Mouse (Mus musculus): ENCODE data around the gene Mmaa. TPM values are rescaled to one million over a fixed set of nuclear protein-coding genes. Genes with fewer than 3 reads are reported as not detected.
A peak's percentile ranks its signal among the peaks of the same experiment; 100 is the strongest.

Mmaa gene
- polyA plus RNA-seq, 1 experiment from 2014 or later: 10.0 TPM

DNA sequence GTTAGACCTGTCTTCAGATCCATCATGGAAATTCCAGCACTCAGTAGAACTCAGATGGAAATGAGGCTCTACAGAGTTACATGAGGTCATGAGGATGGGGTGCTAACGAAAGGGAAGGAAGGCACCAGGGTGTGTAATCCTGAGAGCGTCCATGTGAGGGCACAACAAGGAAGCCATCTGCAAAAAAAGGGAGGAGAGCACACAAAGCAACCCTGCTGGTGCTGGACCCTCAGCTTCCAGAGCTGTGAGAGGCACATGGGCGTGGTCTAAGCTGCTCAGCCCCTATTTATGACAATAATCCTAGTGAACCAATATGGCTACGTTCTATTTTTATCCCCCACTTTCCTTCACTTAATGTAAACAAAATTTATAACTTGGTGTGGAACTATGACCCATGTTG lies 22.1 kb downstream of the Mmaa start:
- TF ChIP-seq CTCF (IDR thresholded peaks at IDR 0.05; ENCODE audit: low read depth) (peak; percentile 18; the same call in 1 of the 2 replicates), EP300 (optimal IDR thresholded peaks at IDR 0.05) (no peak)
- Histone ChIP-seq H3K4me2 (replicated peaks; ENCODE audit: low read depth) (no peak overlapping the region), H3K9me3 (ENCODE audit: control insufficient read depth, low read length) (no peaks in the 10 kb centered on the region), H3K36me3 (ENCODE audit: control insufficient read depth, insufficient read depth, low read length) (peaks cover 12% of the 10 kb centered on the region), H3K4me3 (ENCODE audit: low read depth, low read length) (no peak overlapping the region), H3K27me3 (ENCODE audit: control insufficient read depth, insufficient read depth, low read length) (no peaks in the 10 kb centered on the region), H3K4me1 (replicated peaks; ENCODE audit: control insufficient read depth, insufficient read depth) (no peaks in the 10 kb centered on the region), H3K9ac (ENCODE audit: low read length) (no peak overlapping the region), H3K27ac (replicated peaks) (no peak overlapping the region)
- WGBS: 75% methylated on average over 4 of the region's 4 CpGs
- ATAC-seq (ENCODE audit: low FRiP score, low TSS enrichment) (no peak), DNase-seq (ENCODE audit: low spot score) (no peak)

DNA sequence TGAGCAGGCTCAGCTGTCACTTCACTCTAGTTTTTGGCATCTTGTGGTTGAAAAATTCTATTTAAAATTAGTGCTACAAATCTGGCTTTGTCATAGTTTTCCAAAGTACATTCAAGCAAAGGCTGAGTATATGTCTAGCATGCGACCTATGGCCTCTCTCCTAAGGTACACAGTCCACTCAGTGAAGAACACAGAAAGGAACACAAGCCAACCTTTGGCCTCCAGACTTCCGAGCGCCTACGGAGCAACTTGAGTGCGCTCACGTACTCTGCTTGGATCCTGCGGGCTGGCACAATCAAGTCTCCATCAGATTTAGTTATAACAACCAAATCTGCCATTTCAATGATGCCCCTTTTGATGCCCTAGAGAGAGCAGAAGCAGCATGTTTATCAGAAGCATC lies 25.8 kb downstream of the Mmaa start:
- Histone ChIP-seq H3K36me3 (ENCODE audit: control insufficient read depth, insufficient read depth, low read length) (peaks cover 15% of the 10 kb centered on the region), H3K27me3 (ENCODE audit: control insufficient read depth, insufficient read depth, low read length) (no peaks in the 10 kb centered on the region)
- no peak for ATAC-seq (ENCODE audit: low FRiP score, low TSS enrichment)

GRCm38 (mm10) chr8:79261920-79262319 lies 32.8 kb downstream of the Mmaa start:
- no peak for TF ChIP-seq EP300 (optimal IDR thresholded peaks at IDR 0.05)
- DNase-seq (ENCODE audit: low spot score) (no peak), ATAC-seq (ENCODE audit: low FRiP score, low TSS enrichment) (no peak)
- 79% methylated on average over 5 of the region's 5 CpGs for WGBS
- Histone ChIP-seq H3K27ac (replicated peaks) (no peak overlapping the region), H3K4me3 (ENCODE audit: low read depth, low read length) (no peak overlapping the region), H3K9ac (ENCODE audit: low read length) (no peak overlapping the region), H3K36me3 (ENCODE audit: control insufficient read depth, insufficient read depth, low read length) (no peaks in the 10 kb centered on the region), H3K4me1 (replicated peaks; ENCODE audit: control insufficient read depth, insufficient read depth) (no peaks in the 10 kb centered on the region), H3K4me2 (replicated peaks; ENCODE audit: low read depth) (no peak overlapping the region), H3K9me3 (ENCODE audit: control insufficient read depth, low read length) (no peaks in the 10 kb centered on the region), H3K27me3 (ENCODE audit: control insufficient read depth, insufficient read depth, low read length) (no peaks in the 10 kb centered on the region)

More for the DNA sequence above, 25.8 kb downstream of the Mmaa start:
- DNase-seq (ENCODE audit: low spot score): no peak
- Histone ChIP-seq H3K9ac (ENCODE audit: low read length) (no peak overlapping the region), H3K4me1 (replicated peaks; ENCODE audit: control insufficient read depth, insufficient read depth) (no peaks in the 10 kb centered on the region), H3K4me3 (ENCODE audit: low read depth, low read length) (no peak overlapping the region), H3K9me3 (ENCODE audit: control insufficient read depth, low read length) (no peaks in the 10 kb centered on the region), H3K4me2 (replicated peaks; ENCODE audit: low read depth) (no peak overlapping the region), H3K27ac (replicated peaks) (no peak overlapping the region)
- no peak for TF ChIP-seq CTCF (IDR thresholded peaks at IDR 0.05; ENCODE audit: low read depth)
- no peak for TF ChIP-seq EP300 (optimal IDR thresholded peaks at IDR 0.05)
- 94% methylated on average over 7 of the region's 7 CpGs for WGBS

DNA sequence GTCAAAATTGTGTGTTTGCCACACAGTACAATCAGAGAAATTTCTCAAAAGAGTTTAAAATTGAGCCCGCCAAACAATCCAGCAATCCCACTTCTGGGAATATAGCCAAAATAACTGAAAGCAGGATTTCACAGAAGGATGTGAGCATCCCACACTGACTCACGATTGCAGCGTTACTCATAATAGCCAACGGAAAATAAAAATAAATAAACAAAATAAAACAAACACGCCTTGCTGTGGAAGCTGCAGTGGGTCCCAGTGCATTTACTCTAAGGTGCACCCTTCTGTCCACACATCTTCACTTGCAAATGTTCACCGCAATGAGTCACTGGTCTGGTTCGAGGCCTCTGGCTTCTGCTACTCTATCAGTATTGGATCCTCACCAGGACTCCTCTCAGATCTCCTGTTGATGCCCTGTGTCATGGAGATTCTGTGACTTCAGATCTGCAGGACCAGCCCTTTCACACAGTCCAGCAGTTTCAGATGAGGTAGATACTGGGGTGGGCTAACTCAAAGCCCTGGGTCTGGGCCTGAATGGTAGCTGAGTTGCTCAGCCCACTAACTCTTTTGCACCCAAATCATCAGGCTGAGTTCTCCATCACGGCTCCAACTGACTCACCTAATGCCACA lies 38.5 kb downstream of the Mmaa start:
- Histone ChIP-seq H3K36me3 (ENCODE audit: control insufficient read depth, insufficient read depth, low read length) (no peaks in the 10 kb centered on the region), H3K4me2 (replicated peaks; ENCODE audit: low read depth) (no peak overlapping the region), H3K27ac (replicated peaks) (no peak overlapping the region), H3K4me3 (ENCODE audit: low read depth, low read length) (no peak overlapping the region), H3K9ac (ENCODE audit: low read length) (no peak overlapping the region), H3K4me1 (replicated peaks; ENCODE audit: control insufficient read depth, insufficient read depth) (no peaks in the 10 kb centered on the region), H3K9me3 (ENCODE audit: control insufficient read depth, low read length) (no peaks in the 10 kb centered on the region), H3K27me3 (ENCODE audit: control insufficient read depth, insufficient read depth, low read length) (no peaks in the 10 kb centered on the region)
- 48% methylated on average over 8 of the region's 8 CpGs for WGBS
- no peak for DNase-seq (ENCODE audit: low spot score)
- no peak for ATAC-seq (ENCODE audit: low FRiP score, low TSS enrichment)
- TF ChIP-seq CTCF (IDR thresholded peaks at IDR 0.05; ENCODE audit: low read depth) (no peak), EP300 (optimal IDR thresholded peaks at IDR 0.05) (no peak)

DNA sequence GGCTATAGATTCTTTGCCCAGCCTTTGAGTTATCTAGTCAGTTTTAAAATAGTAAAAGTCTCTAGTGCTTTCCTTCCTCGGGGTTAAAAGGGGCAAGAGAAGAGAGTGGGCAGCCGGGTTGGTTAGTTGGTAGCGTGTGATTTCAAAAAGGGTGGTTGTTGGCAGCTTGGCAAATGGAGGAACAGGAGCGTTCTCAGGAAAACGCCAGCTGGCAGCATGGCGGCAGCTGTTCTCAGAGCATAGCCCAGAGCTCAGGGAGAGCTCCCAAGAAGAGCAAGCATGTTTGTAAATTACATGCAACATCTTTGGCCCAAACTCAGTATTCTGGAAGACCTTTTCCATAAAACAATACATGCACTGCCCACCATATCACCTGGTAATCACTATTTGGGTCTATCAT lies 41.0 kb downstream of the Mmaa start:
- TF ChIP-seq CTCF (IDR thresholded peaks at IDR 0.05; ENCODE audit: low read depth) (no peak), EP300 (optimal IDR thresholded peaks at IDR 0.05) (no peak)
- WGBS: 91% methylated on average over 6 of the region's 6 CpGs
- ATAC-seq (ENCODE audit: low FRiP score, low TSS enrichment): no peak

DNA sequence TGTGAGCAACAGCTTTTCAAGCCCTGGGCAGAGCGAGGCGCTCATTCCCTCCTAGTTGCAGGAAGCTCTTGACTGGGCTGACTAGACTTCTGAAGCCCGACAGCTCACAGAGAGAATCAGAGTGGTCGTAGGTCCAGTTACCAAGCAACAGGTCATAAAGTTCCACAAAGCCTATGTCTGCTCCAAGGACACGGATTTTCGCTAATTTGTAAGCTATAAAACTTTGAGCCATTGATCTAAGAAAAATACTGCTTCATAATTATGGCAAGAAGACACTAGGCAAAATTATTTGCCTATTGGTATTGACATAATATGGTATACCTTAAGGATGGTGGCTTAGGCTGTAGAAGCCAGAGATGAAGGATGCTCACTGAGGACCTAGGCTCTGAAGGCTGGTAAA lies 46.3 kb downstream of the Mmaa start, which contains the start of gene 1700011L22Rik:
Gene 1700011L22Rik (minus strand): TSS at position 101 of the 400 bp plus-strand sequence.
- H3K4me1 ChIP-seq (replicated peaks; ENCODE audit: control insufficient read depth, insufficient read depth): no peaks in the 10 kb centered on the region
- no peaks in the 10 kb centered on the region for H3K9me3 ChIP-seq (ENCODE audit: control insufficient read depth, low read length)
- no peaks in the 10 kb centered on the region for H3K27me3 ChIP-seq (ENCODE audit: control insufficient read depth, insufficient read depth, low read length)
- ATAC-seq (ENCODE audit: low FRiP score, low TSS enrichment): no peak
- WGBS: 93% methylated on average over 6 of the region's 6 CpGs
- no peak within 1 kb of the TSS for H3K4me3 ChIP-seq (ENCODE audit: low read depth, low read length)
- H3K36me3 ChIP-seq (ENCODE audit: control insufficient read depth, insufficient read depth, low read length): no peaks in the 10 kb centered on the region
- H3K27ac ChIP-seq (replicated peaks): no peak within 1 kb of the TSS
- H3K9ac ChIP-seq (ENCODE audit: low read length): no peak within 1 kb of the TSS
- no peak for DNase-seq (ENCODE audit: low spot score)
- TF ChIP-seq EP300 (optimal IDR thresholded peaks at IDR 0.05) (no peak), CTCF (IDR thresholded peaks at IDR 0.05; ENCODE audit: low read depth) (no peak)
- H3K4me2 ChIP-seq (replicated peaks; ENCODE audit: low read depth): no peak within 1 kb of the TSS

More for the DNA sequence above, 41.0 kb downstream of the Mmaa start:
- Histone ChIP-seq H3K27ac (replicated peaks) (no peak overlapping the region), H3K27me3 (ENCODE audit: control insufficient read depth, insufficient read depth, low read length) (no peaks in the 10 kb centered on the region), H3K36me3 (ENCODE audit: control insufficient read depth, insufficient read depth, low read length) (no peaks in the 10 kb centered on the region), H3K9me3 (ENCODE audit: control insufficient read depth, low read length) (no peaks in the 10 kb centered on the region), H3K4me3 (ENCODE audit: low read depth, low read length) (no peak overlapping the region), H3K9ac (ENCODE audit: low read length) (no peak overlapping the region), H3K4me1 (replicated peaks; ENCODE audit: control insufficient read depth, insufficient read depth) (no peaks in the 10 kb centered on the region), H3K4me2 (replicated peaks; ENCODE audit: low read depth) (no peak overlapping the region)
- DNase-seq (ENCODE audit: low spot score): no peak
